In the genomic region with DNA sequence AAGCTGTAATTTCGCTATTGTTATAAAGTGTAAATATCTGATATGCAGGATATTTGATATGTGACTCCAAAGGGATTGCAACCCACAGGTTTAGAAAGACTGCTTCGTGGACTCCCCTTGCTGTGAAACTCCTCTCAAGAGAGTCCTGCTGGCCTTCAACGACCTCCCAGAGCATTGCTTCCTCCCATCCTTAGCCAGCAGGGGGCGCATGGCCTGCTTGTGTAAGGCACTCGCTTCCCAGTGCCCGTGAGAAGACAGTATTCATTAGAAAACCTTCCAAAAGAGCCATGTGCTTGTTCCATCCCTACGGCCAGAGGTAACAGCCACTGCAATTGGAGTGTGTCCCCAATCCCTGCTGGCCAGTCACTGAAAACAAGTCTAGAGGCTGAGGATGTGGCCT, we compare ENCODE assay signal across 9 mouse cellular contexts. TPM values are rescaled to one million over a fixed set of nuclear protein-coding genes. Genes with fewer than 3 reads are reported as not detected.
DNase-seq lines count a peak whose midpoint lies in the region; ATAC-seq and TF ChIP-seq lines count a peak whose summit lies in the region.
"Had no signal": no experiment of that assay in that cellular context is flagged by ENCODE, and none has a peak within 500 bp of the region (broad histone marks: within the 10 kb centered on the region; RNA-seq: fewer than 3 reads in every experiment).

No protein-coding gene starts in this region.

- TF ChIP-seq POLR2A in heart, adult 2 months (IDR thresholded peaks at IDR 0.05; ENCODE audit: insufficient read depth, low read depth, low read length) = no peak

- H3K4me2 ChIP-seq in hindbrain, postnatal 0 days (ENCODE audit: low read depth, low read length) = no peak overlapping the region
- H3K4me2 ChIP-seq in neural tube, embryonic 11.5 days (ENCODE audit: low read depth) = no peak overlapping the region
- H3K4me2 ChIP-seq: midbrain, embryonic 12.5 days had no signal

- H3K4me3 ChIP-seq in heart, adult 2 months = no peak overlapping the region
- no peak overlapping the region for H3K4me3 ChIP-seq in hindbrain, postnatal 0 days (ENCODE audit: low read length)
- H3K4me3 ChIP-seq in neural tube, embryonic 11.5 days (ENCODE audit: low read depth, low read length) = no peak overlapping the region
- H3K4me3 ChIP-seq: midbrain, embryonic 12.5 days had no signal

- TF ChIP-seq CTCF in heart, adult 2 months (IDR thresholded peaks at IDR 0.05) = peak; percentile 99
- peak; percentile 96 for TF ChIP-seq CTCF in hindbrain, postnatal 0 days (IDR thresholded peaks at IDR 0.05; ENCODE audit: low read depth)

- peak; percentile 33; the same call in 1 of the 2 replicates for ATAC-seq in hindbrain, postnatal 0 days
- no peak for ATAC-seq in neural tube, embryonic 11.5 days (ENCODE audit: insufficient read depth, low FRiP score, low TSS enrichment)

- 0 out of 2 replicates have a peak, but pooled peaks cover 1% of the 10 kb centered on the region for H3K79me2 ChIP-seq in heart, adult 2 months (replicated peaks; ENCODE audit: control insufficient read depth, insufficient read depth, low read length)

- no peaks in the 10 kb centered on the region for H3K27me3 ChIP-seq in heart, adult 2 months (ENCODE audit: control insufficient read depth, insufficient read depth, low read length)
- no peaks in the 10 kb centered on the region for H3K27me3 ChIP-seq in hindbrain, postnatal 0 days (ENCODE audit: insufficient read depth, low read length)
- no peaks in the 10 kb centered on the region for H3K27me3 ChIP-seq in neural tube, embryonic 11.5 days (ENCODE audit: control insufficient read depth, insufficient read depth, low read length)
- H3K27me3 ChIP-seq: midbrain, embryonic 12.5 days had no signal

- no peaks in the 10 kb centered on the region for H3K36me3 ChIP-seq in heart, adult 2 months (ENCODE audit: control insufficient read depth, insufficient read depth, low read length)
- H3K36me3 ChIP-seq in hindbrain, postnatal 0 days (ENCODE audit: insufficient read depth, low read length) = peaks cover 21% of the 10 kb centered on the region
- peaks cover 21% of the 10 kb centered on the region for H3K36me3 ChIP-seq in neural tube, embryonic 11.5 days (ENCODE audit: control insufficient read depth, insufficient read depth, low read length)

- no peaks in the 10 kb centered on the region for H3K9me3 ChIP-seq in hindbrain, postnatal 0 days (ENCODE audit: low read length)
- H3K9me3 ChIP-seq in neural tube, embryonic 11.5 days (ENCODE audit: control insufficient read depth, low read length) = no peaks in the 10 kb centered on the region
- H3K9me3 ChIP-seq: midbrain, embryonic 12.5 days had no signal

- peak; percentile 69 to 84 for DNase-seq in heart, adult 2 months
- DNase-seq in heart, postnatal 25 days (ENCODE audit: low spot score) = no peak
- DNase-seq in adrenal gland, postnatal 14 days = peak; percentile 90
- DNase-seq in embryo, embryonic 11.5 days (ENCODE audit: low read depth, low spot score) = peak; percentile 66
- DNase-seq in hindbrain, postnatal 0 days (ENCODE audit: low spot score) = peak; percentile 93
- peak; percentile 76 to 82 for DNase-seq in left cerebral cortex, postnatal 14 days (ENCODE audit: low spot score in 2 of 2)
- peak; percentile 84 for DNase-seq in neural tube, embryonic 11.5 days (ENCODE audit: low spot score)
- peak; percentile 47 for DNase-seq in testis, postnatal 14 days (ENCODE audit: low spot score)

- H3K4me1 ChIP-seq in heart, adult 2 months (ENCODE audit: control insufficient read depth, insufficient read depth, low read length) = peaks cover 2% of the 10 kb centered on the region; the same call in 1 of the 2 replicates
- H3K4me1 ChIP-seq in hindbrain, postnatal 0 days (ENCODE audit: insufficient read depth, low read length) = no peaks in the 10 kb centered on the region
- H3K4me1 ChIP-seq in neural tube, embryonic 11.5 days (ENCODE audit: control insufficient read depth, insufficient read depth, low read length) = 0 out of 2 replicates have a peak, but pooled peaks cover 2% of the 10 kb centered on the region
- H3K4me1 ChIP-seq: midbrain, embryonic 12.5 days had no signal

- intact Hi-C loops in heart, adult 2 months (cut with DNase I) = loop anchor here (1.0 to 10.0 kb wide), 2 partner anchors 127 to 302 kb away; no protein-coding TSS in a partner anchor
- intact Hi-C loops in heart, postnatal 25 days (cut with DNase I) = loop anchor here (5.0 kb wide), 1 partner anchor 125 kb away; no protein-coding TSS in a partner anchor
- intact Hi-C loops in left cerebral cortex, postnatal 14 days (cut with DNase I) = loop anchor here (1.0 to 10.0 kb wide), 2 partner anchors 97 to 302 kb away; no protein-coding TSS in a partner anchor

- H3K27ac ChIP-seq in heart, adult 2 months = no peak overlapping the region
- H3K27ac ChIP-seq in hindbrain, postnatal 0 days = no peak overlapping the region
- no peak overlapping the region for H3K27ac ChIP-seq in neural tube, embryonic 11.5 days (ENCODE audit: low read depth, low read length)
- H3K27ac ChIP-seq: midbrain, embryonic 12.5 days had no signal

- no peak for TF ChIP-seq EP300 in heart, adult 2 months (IDR thresholded peaks at IDR 0.05; ENCODE audit: insufficient read depth, low read depth, low read length)

- 18% methylated on average over 7 of the region's 7 CpGs for WGBS in heart, adult 2 months
- 14% methylated on average over 7 of the region's 7 CpGs for WGBS in hindbrain, postnatal 0 days
- WGBS in neural tube, embryonic 11.5 days = 26% methylated on average over 7 of the region's 7 CpGs

- no peak overlapping the region for H3K9ac ChIP-seq in heart, adult 2 months (ENCODE audit: low read depth, low read length)
- H3K9ac ChIP-seq in hindbrain, postnatal 0 days (replicated peaks; ENCODE audit: low read length) = no peak overlapping the region
- H3K9ac ChIP-seq in neural tube, embryonic 11.5 days (ENCODE audit: low read length) = no peak overlapping the region
- H3K9ac ChIP-seq: midbrain, embryonic 12.5 days had no signal

RNA-seq across cellular contexts. Expression of a gene that starts 23.4 kb away (rescaled TPM):
- not detected for total RNA-seq in heart, adult 2 months (2021)
- polyA plus RNA-seq in heart, adult 2 months (2012; rRNA removed) = 0.04 TPM in 1 of 2 replicates, not detected in the other
- not detected for total RNA-seq in heart, postnatal 25 days (2021)
- 0.19 TPM in 1 of 2 replicates, not detected in the other for total RNA-seq in adrenal gland, postnatal 14 days (2021)
- total RNA-seq in hindbrain, postnatal 0 days (2014; rRNA removed) = not detected in 2 replicates
- 0.06 TPM in 1 of 2 replicates, not detected in the other for polyA plus RNA-seq in hindbrain, postnatal 0 days (2015; fragmentation: Nextera tagmentation; extraction: Ambion mirVana)
- total RNA-seq in left cerebral cortex, postnatal 14 days (2021) = not detected
- 0.09 and 0.31 TPM in 2 replicates for polyA plus RNA-seq in neural tube, embryonic 11.5 days (2014; fragmentation: Nextera tagmentation; extraction: Ambion mirVana)

RNA-seq across cellular contexts. Expression of a gene that starts 58.8 kb away (rescaled TPM):
- not detected for total RNA-seq in heart, adult 2 months (2021)
- not detected in 2 replicates for polyA plus RNA-seq in heart, adult 2 months (2012; rRNA removed)
- not detected for total RNA-seq in heart, postnatal 25 days (2021)
- 0.07 and 0.38 TPM in 2 replicates for total RNA-seq in adrenal gland, postnatal 14 days (2021)
- total RNA-seq in hindbrain, postnatal 0 days (2014; rRNA removed) = 27.3 and 28.9 TPM in 2 replicates
- 8.7 and 9.1 TPM in 2 replicates for polyA plus RNA-seq in hindbrain, postnatal 0 days (2015; fragmentation: Nextera tagmentation; extraction: Ambion mirVana)
- 10 to 100 TPM; 12.8 to 16.1 TPM for total RNA-seq in left cerebral cortex, postnatal 14 days (2021)
- 0.51 and 1.2 TPM in 2 replicates for polyA plus RNA-seq in neural tube, embryonic 11.5 days (2014; fragmentation: Nextera tagmentation; extraction: Ambion mirVana)

Comparison
In these comparisons a context has a peak if more than half of its experiments do, and no peak if none do; other contexts are left out.
1. RNA of a gene that starts 58.8 kb away (total RNA-seq): 27.3 to 28.9 TPM in hindbrain, postnatal 0 days and 12.8 to 16.1 TPM in left cerebral cortex, postnatal 14 days; 0.07 to 0.38 TPM in adrenal gland, postnatal 14 days, not detected in heart, adult 2 months and not detected in heart, postnatal 25 days; every median in the first group is over 10 times any median in the second.